Mouse (Mus musculus) lung, adult 2 months (tissue): ENCODE data around the gene Exph5. TPM values are rescaled to one million over a fixed set of nuclear protein-coding genes. Genes with fewer than 3 reads are reported as not detected.

Experiments
- DNase-seq: peaks from one replicate; pipeline ENCODE4 v3.0.0; 2022
- H3K4me1 ChIP-seq: fragments of 200-500 bp; 2 replicates; pipeline ENCODE4 v1.6.1; 2011; ENCODE audit warnings: low read length; ENCODE audit not compliant: control insufficient read depth, insufficient read depth
- H3K4me3 ChIP-seq: fragments of 200-500 bp; replicated peaks from 2 replicates; pipeline ENCODE3; 2011; ENCODE audit warnings: low read depth, mild to moderate bottlenecking, control low read depth, low read length; ENCODE audit errors: extremely low read depth
- CTCF ChIP-seq: fragments of 200-500 bp; IDR thresholded peaks from 2 replicates; pipeline ENCODE4 v1.5.1; 2011; ENCODE audit warnings: mild to moderate bottlenecking, low read length, control low read depth; ENCODE audit not compliant: insufficient read depth
- POLR2A ChIP-seq: fragments of 200-500 bp; IDR thresholded peaks from 2 replicates; pipeline ENCODE4 v1.6.1; 2011; ENCODE audit warnings: low read depth, mild to moderate bottlenecking, control low read depth, low read length, borderline replicate concordance; ENCODE audit errors: extremely low read depth
- WGBS: fragments of 180-500 bp; shearing (Covaris S2); methylation state at CpG from one replicate; pipeline ENCODE4 v1.1.7; 2018; 5-methylcytosine and 5-hydroxymethylcytosine counted together
- polyA plus RNA-seq: library from polyadenylated mRNA; depleted of rRNA; stranded (reverse); fragments of >200 nt; gene quantifications from 2 replicates; pipeline ENCODE4 v1.2.3, GENCODE M21; 2012

Gene Exph5
- polyA plus RNA-seq, 1 experiment: 4.8 TPM

DNA sequence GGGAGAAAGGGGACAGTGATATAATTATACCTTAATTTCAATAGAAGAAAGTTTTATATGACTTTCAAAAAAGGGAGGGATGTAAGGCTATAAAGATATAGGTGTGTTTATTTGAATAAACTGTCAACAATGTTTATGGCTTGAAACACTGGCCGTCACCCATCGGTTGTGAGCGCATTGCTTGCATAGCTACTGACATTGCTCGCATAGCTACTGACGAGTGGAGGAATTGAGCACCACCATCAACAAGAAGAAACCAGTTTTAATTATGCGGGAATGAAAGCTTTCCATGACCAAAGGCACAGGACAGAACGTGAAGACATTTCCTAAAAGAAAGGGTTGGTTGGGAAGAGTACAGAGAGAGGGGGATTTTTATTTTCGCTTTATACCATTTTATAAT, 99.7 kb downstream of the Exph5 start:
- Histone ChIP-seq H3K4me1 (peaks cover 7% of the 10 kb centered on the region), H3K4me3 (no peak overlapping the region)
- DNase-seq: no peak
- no peak for TF ChIP-seq POLR2A
- TF ChIP-seq CTCF: no peak
- 88% methylated on average over 8 of the region's 8 CpGs for WGBS

DNA sequence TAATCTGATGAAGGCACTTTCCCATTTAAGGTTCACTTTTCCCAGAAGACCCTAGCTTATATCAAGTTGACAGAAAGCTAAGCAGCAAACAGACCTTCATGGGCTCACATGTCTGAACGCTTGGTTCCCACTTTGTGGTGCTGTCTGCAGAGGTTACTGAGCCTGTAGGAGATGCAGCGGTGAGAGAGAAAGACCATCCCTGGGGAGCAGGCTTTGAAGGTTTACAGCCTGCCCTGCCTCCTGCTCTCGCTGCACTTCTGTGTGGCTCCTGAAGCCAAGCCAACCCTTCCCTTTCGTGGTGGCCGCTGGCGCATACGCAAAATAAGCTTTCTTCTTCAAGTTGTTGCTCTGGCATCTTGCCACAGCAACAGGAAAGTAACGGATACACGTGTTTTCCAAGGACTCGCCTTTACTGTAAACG, 100.8 kb downstream of the Exph5 start, which contains the start of gene 4930550C14Rik:
TSS of gene 4930550C14Rik (plus strand) at position 35 of the 421 bp plus-strand sequence.
- WGBS: 10% methylated on average over 11 of the region's 11 CpGs
- Histone ChIP-seq H3K4me1 (peaks cover 7% of the 10 kb centered on the region), H3K4me3 (peak within 1 kb of the TSS; percentile 49)
- TF ChIP-seq POLR2A: no peak
- no peak for TF ChIP-seq CTCF
- peak; percentile 48 for DNase-seq

DNA sequence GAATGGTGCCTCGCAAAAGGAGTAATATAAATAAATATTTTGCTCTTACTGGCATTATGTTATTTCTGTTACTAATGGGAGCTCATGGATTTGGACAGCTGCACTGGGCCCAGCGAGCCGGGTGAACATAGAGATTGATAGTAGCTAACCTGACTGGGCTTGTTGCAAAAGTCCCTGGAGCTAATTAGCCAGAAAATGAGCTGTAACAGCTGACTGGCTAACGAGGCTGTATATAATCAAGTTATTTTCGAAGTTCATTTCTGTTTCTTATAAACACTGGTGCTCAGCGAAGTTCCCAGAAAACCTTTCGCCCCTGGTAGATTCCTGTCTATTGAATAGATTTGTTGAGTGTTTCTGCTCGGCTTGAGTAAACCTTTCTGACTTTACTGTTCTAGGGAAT, 101.5 kb downstream of the Exph5 start:
- no peak for DNase-seq
- WGBS: 67% methylated on average over 8 of the region's 8 CpGs
- Histone ChIP-seq H3K4me3 (no peak overlapping the region), H3K4me1 (peaks cover 7% of the 10 kb centered on the region)
- TF ChIP-seq POLR2A (no peak), CTCF (no peak)

DNA sequence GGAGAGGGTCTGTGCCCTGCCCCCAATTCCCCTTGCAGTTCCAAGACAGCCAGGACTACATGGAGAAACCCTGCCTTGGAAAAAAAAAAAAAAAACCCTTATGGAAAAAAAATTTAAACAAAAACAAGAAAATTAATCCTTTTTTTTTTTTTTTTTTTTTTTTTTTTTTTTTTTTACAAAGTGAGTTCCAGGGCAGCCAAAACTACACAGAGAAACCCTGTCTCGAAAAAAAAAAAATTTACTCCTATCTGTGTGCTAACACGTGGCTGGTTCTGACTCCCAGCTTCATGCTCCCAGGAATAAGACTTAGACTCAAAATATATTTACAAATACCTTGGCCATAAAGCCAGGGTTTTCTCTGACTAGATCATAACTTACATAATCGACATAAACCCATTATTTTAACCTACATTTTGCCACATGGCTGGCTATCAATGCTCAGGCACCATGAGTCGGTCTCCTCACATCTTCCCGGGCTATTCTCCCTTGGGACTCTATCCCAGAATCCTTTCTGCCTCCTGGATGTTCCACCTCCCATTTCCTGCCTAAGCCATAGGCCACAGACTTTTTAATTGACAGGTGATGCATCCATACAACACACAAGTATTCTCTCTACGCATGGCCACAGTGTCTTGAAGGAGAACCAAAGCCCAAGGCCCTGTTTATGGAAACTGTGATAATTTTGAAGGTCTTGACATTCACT, 102.7 kb downstream of the Exph5 start:
- WGBS: 78% methylated on average over 6 of the region's 6 CpGs
- TF ChIP-seq POLR2A: no peak
- no peak for DNase-seq

DNA sequence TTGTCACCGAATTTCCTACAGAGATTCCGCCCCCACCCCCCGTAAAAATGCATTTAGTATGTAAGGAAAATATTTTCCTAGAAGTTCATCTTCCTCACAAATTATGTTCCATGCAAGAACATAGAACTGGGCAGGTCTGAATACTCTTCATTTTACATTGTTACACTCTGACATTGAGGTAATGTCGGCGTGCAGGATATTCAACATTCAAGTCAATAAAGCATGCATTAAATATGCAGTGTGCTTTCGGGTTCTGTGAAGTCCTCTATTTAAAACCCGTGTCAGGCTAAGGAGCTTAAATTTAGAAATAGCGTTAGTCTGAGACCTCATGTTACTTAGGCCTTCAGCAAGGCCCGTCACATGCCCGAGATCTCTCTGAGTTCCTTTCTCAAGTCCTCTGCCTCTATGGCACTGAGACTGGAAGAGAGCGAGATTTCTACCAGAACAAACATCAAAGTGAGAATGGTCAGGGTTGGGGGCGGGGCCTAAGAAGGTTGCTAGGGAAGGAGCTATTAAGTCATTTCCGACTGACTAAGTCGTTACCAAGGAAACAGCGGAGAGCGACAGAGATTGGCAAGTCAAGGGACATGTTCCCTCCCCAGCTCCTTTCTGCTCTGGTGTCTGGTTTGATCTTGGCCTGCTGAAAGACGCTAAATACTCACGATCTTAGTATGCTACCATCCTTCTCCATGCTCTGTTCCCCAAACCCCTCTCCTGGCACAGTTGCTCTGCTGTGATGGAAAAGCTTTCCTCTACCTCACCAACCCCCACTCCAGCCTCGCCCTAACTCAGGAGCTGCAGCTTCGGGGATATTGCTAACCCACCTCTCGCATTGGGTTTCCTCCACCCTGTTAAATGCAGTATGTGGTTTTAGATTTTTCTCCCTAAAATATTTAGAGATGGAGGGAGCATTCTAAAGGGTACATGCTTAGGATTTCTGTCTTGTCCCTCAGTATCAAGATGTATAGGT, 103.6 kb downstream of the Exph5 start:
- peak; percentile 50 for DNase-seq
- peak overlapping the region; percentile 40 for H3K4me3 ChIP-seq
- H3K4me1 ChIP-seq: peaks cover 7% of the 10 kb centered on the region
- 25% methylated on average over 21 of the region's 21 CpGs for WGBS
- TF ChIP-seq POLR2A (peak; percentile 45; the same call in 1 of the 2 replicates), CTCF (no peak)

More for the DNA sequence above, 102.7 kb downstream of the Exph5 start:
- Histone ChIP-seq H3K4me3 (no peak overlapping the region), H3K4me1 (peaks cover 7% of the 10 kb centered on the region)

DNA sequence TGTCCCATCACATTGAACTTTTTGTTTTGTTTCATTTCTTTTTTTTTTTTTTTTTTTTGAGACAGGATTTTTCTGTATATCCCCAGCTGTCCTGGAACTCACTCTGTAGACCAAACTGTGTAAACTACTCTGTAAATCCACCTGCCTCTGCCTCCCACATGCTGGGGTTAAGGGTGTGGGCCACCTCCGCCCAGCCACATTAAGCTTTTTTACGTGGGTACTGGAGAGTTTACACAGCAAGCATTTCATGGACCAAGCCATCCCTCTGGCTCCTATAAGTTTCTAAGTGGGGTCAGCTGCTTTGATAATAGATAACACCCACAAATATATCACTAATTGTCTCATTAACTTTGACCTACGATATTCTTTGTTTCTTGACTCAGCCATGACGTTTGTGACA, 107.1 kb downstream of the Exph5 start:
- no peak for DNase-seq
- Histone ChIP-seq H3K4me3 (no peak overlapping the region), H3K4me1 (no peaks in the 10 kb centered on the region)
- WGBS: 66% methylated on average over 4 of the region's 4 CpGs
- TF ChIP-seq POLR2A: no peak
- no peak for TF ChIP-seq CTCF

DNA sequence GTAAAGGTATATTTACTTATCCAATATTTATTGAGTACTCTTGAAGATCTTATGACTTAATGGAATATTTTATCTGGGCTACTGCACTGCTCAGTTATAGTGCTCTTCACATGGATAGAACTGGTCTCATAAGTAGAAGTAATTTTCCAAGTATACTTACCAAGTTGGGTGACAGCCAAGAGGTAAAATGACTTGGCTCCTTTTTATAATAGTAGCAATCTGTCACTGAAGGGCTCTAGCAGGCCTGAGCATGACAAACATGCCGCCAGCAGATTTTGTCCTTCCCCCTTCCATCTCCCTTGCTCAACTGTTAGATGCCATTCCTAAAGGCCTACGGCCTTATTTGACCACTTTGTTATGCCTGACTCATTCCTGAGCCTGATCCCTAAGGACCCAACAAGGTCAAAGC, 107.5 kb downstream of the Exph5 start:
- TF ChIP-seq POLR2A (no peak), CTCF (no peak)
- no peak for DNase-seq
- Histone ChIP-seq H3K4me3 (no peak overlapping the region), H3K4me1 (no peaks in the 10 kb centered on the region)
- WGBS: 47% methylated on average over 2 of the region's 2 CpGs

DNA sequence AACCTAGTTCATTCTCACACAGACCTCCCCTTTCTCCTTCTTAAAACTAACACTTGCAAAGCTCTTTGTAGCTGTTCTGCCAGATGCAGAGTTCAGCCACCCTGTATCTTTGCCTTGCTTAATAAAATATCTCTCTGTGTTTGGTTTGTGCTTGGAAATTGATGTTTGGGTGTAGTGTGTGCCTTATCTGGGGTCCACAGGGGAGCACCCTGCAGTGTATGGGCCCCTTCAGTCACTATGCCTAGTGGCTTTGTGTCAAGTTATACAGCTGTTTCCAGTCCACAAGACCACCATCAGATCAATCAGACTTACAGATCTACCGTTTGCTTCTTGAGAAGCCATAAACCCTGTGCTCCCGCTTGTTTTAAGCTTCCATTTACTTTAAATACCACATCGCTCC, 108.0 kb downstream of the Exph5 start:
- no peaks in the 10 kb centered on the region for H3K4me1 ChIP-seq
- WGBS: 90% methylated on average over 3 of the region's 3 CpGs

DNA sequence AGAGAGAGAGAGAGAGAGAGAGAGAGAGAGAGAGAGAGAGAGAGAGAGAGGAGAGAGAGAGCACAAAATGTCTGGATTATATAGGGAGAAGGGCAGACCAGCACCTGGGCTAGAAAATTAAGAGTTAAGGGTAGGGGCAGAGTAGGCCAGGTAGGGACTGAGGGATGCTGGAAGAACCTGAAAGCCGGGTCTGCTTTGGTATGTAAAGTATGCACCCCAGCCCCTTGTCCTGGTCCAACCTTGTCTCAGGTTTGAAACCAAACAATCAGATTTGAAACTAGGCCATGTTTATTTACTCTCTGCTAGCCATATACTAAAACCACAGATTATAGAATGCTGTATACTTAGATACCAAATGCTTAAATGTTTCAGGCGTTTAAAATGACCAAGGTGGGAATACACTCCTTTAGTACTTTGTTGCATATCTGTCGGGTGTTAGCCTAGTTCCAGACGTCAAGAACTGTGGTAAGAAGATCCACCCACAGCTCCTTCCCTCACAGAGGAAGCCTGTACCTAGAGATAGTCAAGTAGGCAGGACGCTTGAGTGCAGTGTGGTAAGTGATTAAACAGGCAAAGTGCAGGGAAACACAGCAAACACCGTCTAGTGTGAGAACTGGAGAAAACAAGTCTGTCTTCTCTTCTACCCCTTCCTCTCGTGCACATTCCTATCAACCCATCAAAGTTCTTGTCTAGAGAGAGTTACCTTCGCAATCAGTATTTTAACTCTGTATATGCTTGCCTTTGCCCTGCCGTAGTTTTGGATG, 120.8 kb downstream of the Exph5 start:
- DNase-seq: no peak
- Histone ChIP-seq H3K4me1 (no peaks in the 10 kb centered on the region), H3K4me3 (no peak overlapping the region)
- no peak for TF ChIP-seq POLR2A
- 43% methylated on average over 9 of the region's 9 CpGs for WGBS

More for the DNA sequence above, 108.0 kb downstream of the Exph5 start:
- no peak for TF ChIP-seq CTCF
- TF ChIP-seq POLR2A: no peak
- H3K4me3 ChIP-seq: no peak overlapping the region
- DNase-seq: no peak
